Mouse (Mus musculus) stomach, postnatal 0 days (tissue): ENCODE measurements at regions not wholly inside any gene's neighbourhood (a gene's known extent, or its start where the extent isn't known, plus 50 kb on each side); places are given as distances from the start of the nearest gene placed in this dataset.
A peak's percentile ranks its signal among the peaks of the same experiment; 100 is the strongest.

Source experiments
- ATAC-seq: fragments of 200-750 bp; cut with Nextera tagmentation; 2 replicates; pipeline ENCODE4 v1.8.0; 2017; ENCODE audit not compliant: low FRiP score, low TSS enrichment
- DNase-seq: peaks from one replicate; pipeline ENCODE4 v3.0.0-alpha.2; 2016; ENCODE audit warnings: low spot score
- H3K27ac ChIP-seq: fragments of 300-500 bp; sonication (generic); replicated peaks from 2 replicates; pipeline ENCODE4 v1.5.1; 2014; ENCODE audit warnings: mild to moderate bottlenecking, control low read depth
- H3K27me3 ChIP-seq: fragments of 300-500 bp; sonication (generic); 2 replicates; pipeline ENCODE4 v1.6.1; 2014; ENCODE audit warnings: low read length; ENCODE audit not compliant: control insufficient read depth, insufficient read depth
- H3K36me3 ChIP-seq: fragments of 300-500 bp; sonication (generic); 2 replicates; pipeline ENCODE4 v1.6.1; 2014; ENCODE audit warnings: low read length, mixed read lengths; ENCODE audit not compliant: control insufficient read depth, insufficient read depth
- H3K4me1 ChIP-seq: fragments of 300-500 bp; sonication (generic); replicated peaks from 2 replicates; pipeline ENCODE4 v1.6.1; 2014; ENCODE audit warnings: antibody characterized with exemption; ENCODE audit not compliant: control insufficient read depth, insufficient read depth
- H3K4me2 ChIP-seq: fragments of 300-500 bp; sonication (generic); replicated peaks from 2 replicates; pipeline ENCODE4 v1.6.1; 2014; ENCODE audit warnings: low read depth, mild to moderate bottlenecking, control low read depth, moderate library complexity
- H3K4me3 ChIP-seq: fragments of 300-500 bp; sonication (generic); 2 replicates; pipeline ENCODE4 v1.5.1; 2014; ENCODE audit warnings: low read depth, low read length, control low read depth
- H3K9ac ChIP-seq: fragments of 300-500 bp; sonication (generic); 2 replicates; pipeline ENCODE4 v1.6.1; 2014; ENCODE audit warnings: mild to moderate bottlenecking, low read length, control low read depth, mixed read lengths
- H3K9me3 ChIP-seq: fragments of 300-500 bp; sonication (generic); 2 replicates; pipeline ENCODE4 v1.6.1; 2016; ENCODE audit warnings: low read length; ENCODE audit not compliant: control insufficient read depth
- CTCF ChIP-seq: IDR thresholded peaks from 2 replicates; pipeline ENCODE4 v1.5.1; 2016; ENCODE audit warnings: antibody characterized with exemption, low read depth, mild to moderate bottlenecking, moderate library complexity
- EP300 ChIP-seq: optimal IDR thresholded peaks from 2 replicates; pipeline ENCODE3; 2016; ENCODE audit warnings: antibody characterized with exemption
- WGBS: fragments of 180-500 bp; shearing (Covaris S2); extraction: QIAGEN DNeasy Blood & Tissue Kit; methylation state at CpG from one replicate; pipeline ENCODE4 v1.1.7; 2014; 5-methylcytosine and 5-hydroxymethylcytosine counted together

GRCm38 (mm10) chr1:111754263-111754857, 110.4 kb downstream of the Dsel start:
- H3K4me2 ChIP-seq, result no peak overlapping the region; the same call in 1 of the 2 replicates
- H3K9me3 ChIP-seq, result no peaks in the 10 kb centered on the region
- DNase-seq (peak; percentile 13), ATAC-seq (no peak)
- H3K4me1 ChIP-seq, result no peaks in the 10 kb centered on the region
- TF ChIP-seq CTCF (no peak), EP300 (no peak)
- no peak overlapping the region for H3K4me3 ChIP-seq
- H3K9ac ChIP-seq, result no peak overlapping the region
- no peaks in the 10 kb centered on the region for H3K27me3 ChIP-seq
- WGBS, result 12% methylated on average over 12 of the region's 20 CpGs
- H3K36me3 ChIP-seq, result no peaks in the 10 kb centered on the region
- H3K27ac ChIP-seq, result no peak overlapping the region
